Mouse (Mus musculus): ENCODE results near the gene Gpatch4. TPM values are rescaled to one million over a fixed set of nuclear protein-coding genes. Genes with fewer than 3 reads are reported as not detected.

Gene Gpatch4
- total RNA-seq, 2 experiments from 2014 or later: 15.0 to 16.5 TPM

DNA sequence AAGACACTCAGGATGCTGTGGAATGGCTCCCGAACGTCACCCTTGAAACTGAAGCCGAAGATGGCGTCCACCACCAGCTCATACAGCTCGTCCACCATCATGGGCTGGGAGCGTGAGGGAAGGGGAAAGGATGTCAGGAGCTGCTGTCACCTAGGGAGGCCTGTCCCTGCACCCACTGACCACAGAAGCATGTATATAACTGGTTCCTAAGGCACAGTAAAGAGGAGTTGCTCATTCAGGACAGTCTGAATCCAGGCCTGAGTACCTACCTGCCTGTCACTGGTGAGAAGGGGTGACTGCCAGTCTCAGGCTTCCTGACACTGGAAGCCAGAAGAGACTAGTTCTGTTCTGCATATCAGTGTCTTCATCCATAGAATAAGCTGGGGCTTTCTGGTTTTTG is 14.1 kb downstream of the Gpatch4 start:
- H3K27ac ChIP-seq: no peak overlapping the region
- no peak overlapping the region; the same call in 1 of the 2 replicates for H3K4me3 ChIP-seq
- DNase-seq (ENCODE audit: low spot score in 2 of 2): no peak
- no peak for TF ChIP-seq CTCF (conservative IDR thresholded peaks at IDR 0.05)

GRCm38 (mm10) chr3:88057902-88058696 is 15.2 kb downstream of the Gpatch4 start, which contains the start of gene Naxe:
TSS of gene Naxe (minus strand) at chr3:88058495.
- TF ChIP-seq CTCF (conservative IDR thresholded peaks at IDR 0.05): no peak
- peak within 1 kb of the TSS; percentile 82 for H3K4me3 ChIP-seq
- H3K27ac ChIP-seq: peak within 1 kb of the TSS; percentile 91
- peak; percentile 81 to 86 for DNase-seq (ENCODE audit: low spot score in 2 of 2)

DNA sequence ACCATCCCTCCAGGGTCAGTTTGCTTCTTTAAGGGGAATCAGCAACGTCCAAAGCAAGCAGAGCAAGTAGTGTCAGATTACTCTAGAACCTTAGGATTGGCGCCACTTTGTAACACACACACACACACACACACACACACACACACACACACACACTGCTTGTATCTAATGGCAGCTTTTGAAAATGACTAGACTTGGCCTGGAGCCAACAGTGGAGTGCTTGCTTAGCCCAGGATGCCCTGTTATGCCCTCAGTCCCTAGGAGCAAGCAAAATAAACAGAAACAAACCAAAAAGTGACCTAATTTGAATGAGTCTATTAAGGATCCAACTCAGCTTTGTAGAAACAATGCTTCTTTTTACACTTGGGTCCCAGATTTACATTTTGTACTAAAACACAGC is 25.5 kb downstream of the Gpatch4 start:
- H3K27ac ChIP-seq: no peak overlapping the region
- no peak for DNase-seq (ENCODE audit: low spot score in 2 of 2)
- TF ChIP-seq CTCF (conservative IDR thresholded peaks at IDR 0.05): no peak
- no peak overlapping the region for H3K4me3 ChIP-seq

- TF ChIP-seq CTCF (conservative IDR thresholded peaks at IDR 0.05): peak; percentile 95
- DNase-seq (ENCODE audit: low spot score in 2 of 2): peak; percentile 79 to 95
Measured at GRCm38 (mm10) chr3:88071783-88072182, 28.9 kb downstream of the Gpatch4 start.

GRCm38 (mm10) chr3:88073631-88074030 is 30.7 kb downstream of the Gpatch4 start:
- TF ChIP-seq CTCF (conservative IDR thresholded peaks at IDR 0.05): no peak
- H3K27ac ChIP-seq: no peak overlapping the region
- H3K4me3 ChIP-seq: no peak overlapping the region
- DNase-seq (ENCODE audit: low spot score in 2 of 2): no peak

More at GRCm38 (mm10) chr3:88071783-88072182, 28.9 kb downstream of the Gpatch4 start:
- no peak overlapping the region for H3K27ac ChIP-seq
- no peak overlapping the region for H3K4me3 ChIP-seq

DNA sequence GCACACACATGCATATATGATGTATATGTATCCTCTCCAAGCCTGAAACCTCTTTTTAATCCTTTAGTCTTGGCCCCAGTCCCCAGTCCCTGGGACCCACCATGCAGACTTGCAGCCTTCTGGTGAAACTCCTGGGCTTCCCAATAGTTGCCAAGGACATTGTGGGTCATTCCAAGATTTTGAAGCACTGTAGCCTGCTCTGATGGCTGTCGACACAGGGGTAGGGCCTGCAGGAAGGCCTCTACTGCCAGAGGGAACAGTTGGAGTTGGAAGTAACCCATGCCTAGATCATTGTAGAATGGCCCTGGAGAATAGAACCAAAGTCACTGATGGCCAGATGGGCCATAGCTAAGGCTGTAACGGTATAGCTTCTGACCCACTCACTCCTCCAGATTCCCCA is 31.4 kb downstream of the Gpatch4 start:
- no peak overlapping the region for H3K4me3 ChIP-seq
- DNase-seq (ENCODE audit: low spot score in 2 of 2): no peak
- no peak overlapping the region for H3K27ac ChIP-seq
- no peak for TF ChIP-seq CTCF (conservative IDR thresholded peaks at IDR 0.05)

- H3K27ac ChIP-seq: no peak overlapping the region
Measured at GRCm38 (mm10) chr3:88074766-88075165, 31.9 kb downstream of the Gpatch4 start.

DNA sequence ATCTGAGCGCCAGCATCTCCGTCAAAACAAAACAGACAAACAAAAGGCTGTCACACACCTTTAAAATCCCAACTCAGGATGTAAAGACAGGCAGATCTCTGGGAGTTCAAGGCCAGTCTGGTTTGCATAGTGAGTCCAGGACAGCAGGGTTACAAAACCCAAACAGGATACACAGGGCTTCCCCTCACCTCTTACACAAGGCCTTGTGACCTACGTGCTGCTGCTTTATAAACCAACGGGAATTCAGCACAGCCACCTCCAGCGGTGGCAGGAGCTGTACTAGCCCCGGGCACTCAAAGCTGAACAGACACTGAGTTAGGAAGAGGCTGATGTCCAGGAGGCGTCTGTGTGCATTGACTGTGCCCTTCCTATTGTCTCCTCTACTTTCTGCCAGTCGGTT is 34.5 kb downstream of the Gpatch4 start:
- no peak for TF ChIP-seq CTCF (conservative IDR thresholded peaks at IDR 0.05)
- no peak for DNase-seq (ENCODE audit: low spot score in 2 of 2)
- Histone ChIP-seq H3K4me3 (no peak overlapping the region), H3K27ac (no peak overlapping the region)

More at GRCm38 (mm10) chr3:88074766-88075165, 31.9 kb downstream of the Gpatch4 start:
- no peak for TF ChIP-seq CTCF (conservative IDR thresholded peaks at IDR 0.05)
- DNase-seq (ENCODE audit: low spot score in 2 of 2): no peak
- H3K4me3 ChIP-seq: no peak overlapping the region

DNA sequence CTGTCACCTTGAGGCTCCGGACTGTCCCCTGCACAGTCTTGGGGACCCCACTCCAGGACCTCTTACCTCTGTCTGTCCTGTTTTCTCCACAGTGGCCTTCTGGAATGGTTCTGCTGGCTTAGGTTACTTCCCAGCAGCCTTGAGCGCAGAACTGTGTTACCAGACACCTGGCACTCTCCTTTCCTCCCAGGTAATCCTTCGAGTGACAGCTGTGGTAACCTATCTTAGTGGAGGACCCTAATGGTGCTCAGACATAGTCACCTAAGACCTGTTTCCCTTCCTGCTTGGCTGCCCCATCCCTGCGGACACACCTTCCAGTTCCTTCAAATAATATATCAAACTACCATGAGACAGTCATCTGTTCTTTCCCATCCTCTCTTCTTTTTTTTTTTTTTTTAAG is 35.3 kb downstream of the Gpatch4 start, which contains the start of gene Ttc24:
Gene Ttc24 (minus strand): TSS at position 101 of the 400 bp plus-strand sequence.
- no peak for TF ChIP-seq CTCF (conservative IDR thresholded peaks at IDR 0.05)
- H3K4me3 ChIP-seq: no peak within 1 kb of the TSS
- H3K27ac ChIP-seq: no peak within 1 kb of the TSS
- no peak for DNase-seq (ENCODE audit: low spot score in 2 of 2)

DNA sequence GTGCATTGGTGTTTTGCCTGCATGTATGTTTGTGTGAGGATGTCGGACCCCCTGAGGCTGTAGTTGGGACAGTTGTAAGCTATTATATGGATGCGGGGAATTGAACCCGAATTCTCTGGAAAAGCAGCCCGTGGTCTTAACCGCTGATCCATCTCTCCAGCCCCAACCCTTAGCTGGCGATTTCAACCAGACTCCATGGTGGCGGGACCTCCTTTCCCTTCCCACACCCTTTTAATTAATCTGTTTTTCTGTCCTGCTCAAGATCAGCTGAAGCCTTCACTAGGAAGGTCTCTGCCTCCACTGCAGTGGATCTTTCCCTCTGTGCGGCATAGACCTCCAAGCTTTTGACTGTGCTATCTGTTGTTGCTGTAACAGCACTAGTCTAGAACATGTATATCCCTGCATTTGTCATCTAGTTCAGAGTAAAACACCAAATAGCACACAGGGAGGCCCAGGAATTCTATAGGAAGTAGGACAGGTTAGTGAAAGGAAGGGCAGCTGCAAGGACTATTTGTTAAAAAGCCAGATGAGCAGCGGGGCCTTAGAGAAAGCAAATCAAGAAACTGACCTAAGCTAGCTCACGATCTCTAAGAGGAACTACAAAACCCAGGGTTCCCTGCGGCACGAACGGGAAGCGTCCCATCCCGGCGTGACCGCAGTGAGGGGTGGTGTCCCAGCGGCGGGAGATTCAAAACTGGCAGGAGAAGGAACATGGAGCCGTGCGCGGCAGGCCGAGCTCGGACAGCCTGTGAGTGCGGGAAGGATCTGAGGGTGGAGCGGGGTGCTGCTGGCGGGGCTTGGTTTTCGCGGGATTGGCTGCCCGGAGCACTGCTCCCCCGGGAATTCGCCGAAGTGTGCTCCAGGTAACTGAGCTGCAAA is 38.7 kb downstream of the Gpatch4 start, which contains the start of gene Iqgap3:
Gene Iqgap3 (plus strand): TSS at position 627 of the 879 bp plus-strand sequence.
- Histone ChIP-seq H3K4me3 (peak within 1 kb of the TSS; percentile 43), H3K27ac (peak within 1 kb of the TSS; percentile 76)
- TF ChIP-seq CTCF (conservative IDR thresholded peaks at IDR 0.05): peak; percentile 57
- peak; percentile 89 to 92 for DNase-seq (ENCODE audit: low spot score in 2 of 2)

DNA sequence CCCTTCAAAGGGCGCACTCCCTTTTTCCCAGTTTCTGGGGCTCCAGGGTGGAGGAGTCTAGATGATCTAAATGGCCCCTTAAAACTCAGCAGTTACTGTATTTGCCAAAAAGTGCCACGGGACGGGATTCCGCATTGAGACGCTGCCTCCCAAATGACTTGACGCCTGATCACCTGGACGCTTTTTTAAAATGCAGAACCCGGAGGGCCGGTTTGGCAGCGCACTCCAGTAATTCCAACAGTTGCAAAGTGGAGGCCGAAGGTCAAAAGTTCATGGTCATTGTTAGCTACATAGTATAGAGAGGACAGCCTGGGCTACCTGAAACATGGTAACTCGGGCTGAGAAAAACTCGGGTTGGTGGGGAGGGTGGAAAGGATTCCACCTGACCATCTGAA is 39.3 kb downstream of the Gpatch4 start:
- H3K4me3 ChIP-seq: peak overlapping the region; percentile 43
- H3K27ac ChIP-seq: no peak overlapping the region
- DNase-seq (ENCODE audit: low spot score in 2 of 2): no peak

GRCm38 (mm10) chr3:88082663-88083062 is 39.8 kb downstream of the Gpatch4 start:
- H3K4me3 ChIP-seq: no peak overlapping the region
- TF ChIP-seq CTCF (conservative IDR thresholded peaks at IDR 0.05): no peak
- DNase-seq (ENCODE audit: low spot score in 2 of 2): no peak
- H3K27ac ChIP-seq: no peak overlapping the region

More for the DNA sequence above, 39.3 kb downstream of the Gpatch4 start:
- TF ChIP-seq CTCF (conservative IDR thresholded peaks at IDR 0.05): no peak

- DNase-seq (ENCODE audit: low spot score in 2 of 2): no peak
- Histone ChIP-seq H3K27ac (no peak overlapping the region), H3K4me3 (no peak overlapping the region)
- TF ChIP-seq CTCF (conservative IDR thresholded peaks at IDR 0.05): no peak
Measured at GRCm38 (mm10) chr3:88084001-88084400, 41.1 kb downstream of the Gpatch4 start.
